Mouse (Mus musculus) lung, postnatal 14 days (tissue): ENCODE data around the gene Olfr195.
"Not testable (repeated sequence)": the region's sequence is repeated elsewhere in the genome, so short reads cannot be mapped to it uniquely, and the experiment has no call there.

Source experiments
- DNase-seq: peaks from one replicate; pipeline ENCODE4 v3.0.0; 2021

Gene Olfr195

DNA sequence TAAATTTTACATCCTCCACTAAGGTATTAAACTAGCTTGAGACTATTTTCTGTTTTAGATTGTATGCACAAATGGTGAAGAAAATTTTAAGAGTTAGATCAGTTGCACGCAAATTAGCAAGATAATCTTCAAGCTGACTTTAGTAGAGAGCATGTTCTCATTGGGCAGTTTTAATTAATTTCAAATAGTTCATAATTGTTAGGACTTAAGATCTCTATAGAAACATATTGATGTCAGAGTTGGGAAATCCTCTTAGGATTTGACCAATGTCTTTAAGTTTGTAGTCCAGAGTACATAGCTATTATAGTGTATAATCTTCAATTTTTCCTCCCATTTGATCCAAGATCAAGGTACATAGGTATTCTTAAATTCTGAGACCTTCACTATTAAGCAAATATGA lies at the start of gene Olfr195:
Olfr195 (plus strand) TSS at position 301 of the 400 bp plus-strand sequence.
- no peak for DNase-seq

DNA sequence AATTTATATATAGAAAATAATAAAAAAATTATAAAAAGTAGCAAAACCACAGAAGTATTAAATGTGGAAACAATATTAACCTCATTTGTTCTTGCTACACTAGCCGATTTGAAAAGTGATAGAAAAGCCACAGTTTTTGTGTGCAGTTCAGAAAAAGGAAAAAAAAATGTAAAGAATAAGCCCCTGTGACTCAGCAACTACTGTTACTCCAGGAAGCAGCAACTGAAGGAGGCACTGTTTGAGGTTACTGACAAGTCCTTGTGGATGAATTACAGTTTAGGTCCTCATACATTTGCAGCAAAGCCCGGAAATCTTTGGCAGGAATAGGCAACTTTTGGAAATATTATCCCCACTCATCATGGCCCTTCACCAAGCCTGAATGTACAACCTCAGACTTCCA lies 41.5 kb upstream of the Olfr195 start:
- no peak for DNase-seq

DNA sequence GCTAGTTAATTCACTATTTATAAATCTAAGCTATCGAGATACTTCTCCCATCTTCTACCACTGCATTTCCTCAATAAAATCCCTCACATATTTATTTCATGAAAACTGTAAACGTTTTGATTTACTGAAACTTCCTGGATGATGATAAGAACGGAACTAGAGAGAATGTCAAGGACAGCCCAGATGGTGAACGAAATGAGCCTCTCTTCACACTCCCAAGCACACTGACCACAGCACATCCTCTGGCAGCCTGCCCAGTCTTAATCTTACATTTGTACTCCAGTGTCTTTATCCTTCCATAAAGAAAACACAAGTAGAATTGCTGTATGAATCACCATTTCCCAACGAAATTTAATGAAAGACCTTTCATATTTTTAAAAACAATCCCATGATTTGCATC lies 38.3 kb upstream of the Olfr195 start:
- not testable (repeated sequence) for DNase-seq

GRCm38 (mm10) chr16:59111781-59112180 lies 35.1 kb upstream of the Olfr195 start, which contains the start of gene Olfr193:
Olfr193 (minus strand) TSS chr16:59111881.
- no peak for DNase-seq

DNA sequence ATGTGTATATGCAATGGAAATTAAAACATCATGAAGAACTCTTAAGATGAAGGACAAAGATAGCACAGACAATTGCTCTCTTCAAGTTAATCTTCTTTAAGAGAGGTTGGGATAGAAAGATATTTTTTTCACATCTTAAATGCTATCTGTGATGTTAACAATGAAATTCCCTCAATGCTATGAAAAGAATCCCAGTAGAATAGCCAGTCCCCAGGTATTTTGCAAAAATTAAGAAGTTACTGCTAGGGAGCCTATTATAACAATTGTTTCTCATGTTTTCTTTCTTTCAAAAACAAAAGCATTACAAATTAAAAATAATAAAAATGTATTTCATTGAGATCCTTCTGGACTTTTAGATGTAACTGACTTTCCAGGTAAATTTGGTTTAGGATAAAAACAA lies 25.9 kb upstream of the Olfr195 start, which contains the start of gene Olfr194:
Olfr194 (minus strand) TSS at position 101 of the 400 bp plus-strand sequence.
- no peak for DNase-seq

DNA sequence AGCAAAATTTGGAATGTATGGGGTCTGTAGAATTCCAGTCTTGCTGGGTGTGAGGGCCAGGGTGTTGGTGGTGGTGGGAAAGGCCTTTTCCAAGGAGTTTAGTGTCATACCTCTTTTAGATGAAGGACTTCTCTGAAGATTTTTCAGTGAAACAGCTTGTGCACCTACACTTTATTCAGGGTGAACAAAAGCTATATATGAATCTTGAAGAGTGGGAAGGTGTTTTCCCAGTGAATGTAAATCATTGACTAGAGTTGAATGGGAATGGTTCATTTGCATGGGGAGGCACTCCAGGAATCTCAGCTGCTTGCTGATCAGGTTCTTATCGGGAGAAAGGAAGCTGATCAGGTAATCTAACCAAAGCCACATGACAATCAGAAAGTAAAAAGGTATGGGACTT lies 16.1 kb upstream of the Olfr195 start:
- DNase-seq = no peak

GRCm38 (mm10) chr16:59141105-59141504 lies 5.7 kb upstream of the Olfr195 start:
- DNase-seq = no peak

- no peak for DNase-seq
Observed at GRCm38 (mm10) chr16:59151996-59152395, 5.2 kb downstream of the Olfr195 start.

- DNase-seq = no peak
Observed at GRCm38 (mm10) chr16:59170354-59170753, 23.5 kb downstream of the Olfr195 start, which contains the start of gene Olfr196. Olfr196 (minus strand) TSS chr16:59170454.
